Mouse (Mus musculus) spleen, adult 2 months (tissue): ENCODE data around the gene Gm17571.

Source experiments
- CTCF ChIP-seq: fragments of 200-500 bp; IDR thresholded peaks from 2 replicates; pipeline ENCODE4 v1.5.1; 2011; ENCODE audit warnings: mild to moderate bottlenecking, inconsistent platforms; ENCODE audit not compliant: insufficient read depth, insufficient read length, insufficient replicate concordance; ENCODE audit errors: extremely low read depth
- POLR2A ChIP-seq: fragments of 200-500 bp; IDR thresholded peaks from 2 replicates; pipeline ENCODE4 v1.6.1; 2011; ENCODE audit warnings: low read depth, low read length, inconsistent platforms

DNA sequence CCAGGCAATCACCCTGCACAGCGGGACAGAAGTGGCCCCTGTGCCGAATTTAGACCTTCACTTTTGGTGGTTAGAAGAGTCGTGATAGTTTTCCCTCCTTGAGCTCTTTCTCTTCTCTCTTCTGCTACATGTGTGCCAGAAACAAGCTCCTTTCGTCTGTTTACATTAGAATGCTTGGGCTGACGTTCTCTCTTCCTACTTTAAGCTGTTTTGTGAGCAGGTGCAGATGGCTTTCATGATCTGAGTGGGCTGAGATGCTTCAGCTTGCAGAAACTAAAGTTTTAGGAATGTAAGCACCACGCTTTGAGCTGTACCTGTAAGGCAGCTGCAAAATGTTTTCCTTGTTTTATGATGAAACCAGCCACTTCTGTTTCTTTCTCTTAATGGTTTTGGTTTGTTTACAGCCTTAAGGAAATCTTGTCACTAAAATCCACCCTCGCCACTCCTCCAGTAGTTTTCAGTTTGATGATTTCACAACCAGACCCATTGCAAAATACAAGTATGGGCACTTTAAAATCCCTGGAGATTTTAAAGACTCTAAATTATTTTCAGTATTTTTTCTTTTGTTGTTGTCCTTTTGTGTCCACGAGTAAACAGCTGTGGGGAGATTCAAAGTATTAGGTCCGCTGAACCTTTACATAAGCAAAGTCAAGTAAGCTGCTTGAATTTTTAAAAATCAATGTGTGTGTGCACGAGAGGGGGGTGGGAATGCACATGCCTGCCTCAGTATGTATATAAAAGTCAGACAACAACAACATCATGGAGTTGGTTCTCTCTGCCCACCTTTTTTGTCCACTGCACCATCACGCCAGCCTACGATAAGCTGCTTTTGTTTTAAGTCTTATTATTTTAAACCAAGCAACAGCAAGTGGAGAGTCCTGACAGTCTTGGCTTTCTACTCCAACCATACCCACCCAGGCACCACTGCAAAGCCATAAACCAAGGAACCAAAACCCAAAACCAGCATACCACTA lies 38.0 kb upstream of the Gm17571 start:
- TF ChIP-seq CTCF: no peak
- TF ChIP-seq POLR2A: no peak
